Mouse (Mus musculus) liver, embryonic 14.5 days (tissue): ENCODE data around the gene Ucp3. TPM values are rescaled to one million over a fixed set of nuclear protein-coding genes. Genes with fewer than 3 reads are reported as not detected.

Experiments
- ATAC-seq: fragments of 200-750 bp; cut with Nextera tagmentation; 2 replicates; pipeline ENCODE4 v1.8.0; 2017; ENCODE audit warnings: moderate number of reproducible peaks, mild to moderate bottlenecking, moderate library complexity; ENCODE audit not compliant: insufficient read depth
- DNase-seq, 3 experiments: peaks; one replicate each; pipeline ENCODE4 v3.0.0-alpha.2; 2012 to 2013; ENCODE audit warnings: low read depth in 3 of 3, low spot score in 3 of 3
- H3K27ac ChIP-seq: fragments of 300-500 bp; sonication (generic); 2 replicates; pipeline ENCODE4 v1.5.1; 2014; ENCODE audit warnings: moderate library complexity, mild to moderate bottlenecking, control low read depth, inconsistent platforms
- H3K27me3 ChIP-seq: fragments of 300-500 bp; sonication (generic); 2 replicates; pipeline ENCODE4 v1.6.1; 2014; ENCODE audit warnings: mild to moderate bottlenecking, low read length, moderate library complexity; ENCODE audit not compliant: control insufficient read depth, insufficient read depth
- H3K36me3 ChIP-seq: fragments of 300-500 bp; sonication (generic); replicated peaks from 2 replicates; pipeline ENCODE4 v1.6.1; 2014; ENCODE audit warnings: low read depth; ENCODE audit not compliant: control insufficient read depth, insufficient read depth
- H3K4me1 ChIP-seq, 2 experiments: fragments of 200-500 bp in 1 of 2; fragments of 300-500 bp in 1 of 2; sonication (generic) in 1 of 2; replicated peaks; 2 replicates each; pipeline ENCODE4 v1.6.1; 2012 to 2014; ENCODE audit warnings: antibody characterized with exemption in 1 of 2, inconsistent platforms in 1 of 2, low read length in 1 of 2; ENCODE audit not compliant: control insufficient read depth in 2 of 2, insufficient read depth in 2 of 2
- H3K4me2 ChIP-seq: fragments of 300-500 bp; sonication (generic); 2 replicates; pipeline ENCODE4 v1.6.1; 2014; ENCODE audit warnings: low read depth, mild to moderate bottlenecking, control low read depth, moderate library complexity
- H3K4me3 ChIP-seq, 2 experiments: fragments of 200-500 bp in 1 of 2; fragments of 300-500 bp in 1 of 2; sonication (generic) in 1 of 2; 2 replicates each; pipeline ENCODE4 v1.5.1; 2012 to 2014; ENCODE audit warnings: low read depth in 2 of 2, low read length in 2 of 2, mild to moderate bottlenecking in 2 of 2, control low read depth in 1 of 2, inconsistent platforms in 1 of 2, moderate library complexity in 1 of 2; ENCODE audit not compliant: insufficient read depth in 1 of 2
- H3K9ac ChIP-seq: fragments of 300-500 bp; sonication (generic); replicated peaks from 2 replicates; pipeline ENCODE4 v1.6.1; 2014; ENCODE audit warnings: mild to moderate bottlenecking, control low read depth, moderate library complexity
- H3K9me3 ChIP-seq: fragments of 300-500 bp; sonication (generic); 2 replicates; pipeline ENCODE4 v1.6.1; 2016; ENCODE audit warnings: low read length, mixed read lengths; ENCODE audit not compliant: control insufficient read depth
- CTCF ChIP-seq: IDR thresholded peaks from 2 replicates; pipeline ENCODE4 v1.5.1; 2016; ENCODE audit warnings: antibody characterized with exemption, low read depth, control low read depth
- EP300 ChIP-seq: IDR thresholded peaks from 2 replicates; pipeline ENCODE4 v1.6.1; 2016; ENCODE audit warnings: antibody characterized with exemption, low read depth
- WGBS: fragments of 180-500 bp; shearing (Covaris S2); extraction: QIAGEN DNeasy Blood & Tissue Kit; methylation state at CpG from one replicate; pipeline ENCODE4 v1.1.7; 2014; ENCODE audit not compliant: insufficient replicate concordance; 5-methylcytosine and 5-hydroxymethylcytosine counted together
- polyA plus RNA-seq, 2 experiments: library from polyadenylated mRNA; depleted of rRNA in 1 of 2; stranded (reverse) in 1 of 2; unstranded in 1 of 2; fragments of >200 nt; fragmentation: Nextera tagmentation in 1 of 2; extraction: Ambion mirVana in 1 of 2; gene quantifications; 2 replicates each; pipeline versions ENCODE4 v1.2.1 to v1.2.3; 2012 to 2014

The Ucp3 gene
- polyA plus RNA-seq, 2 experiments: 0.02 TPM; not detected in 1

DNA sequence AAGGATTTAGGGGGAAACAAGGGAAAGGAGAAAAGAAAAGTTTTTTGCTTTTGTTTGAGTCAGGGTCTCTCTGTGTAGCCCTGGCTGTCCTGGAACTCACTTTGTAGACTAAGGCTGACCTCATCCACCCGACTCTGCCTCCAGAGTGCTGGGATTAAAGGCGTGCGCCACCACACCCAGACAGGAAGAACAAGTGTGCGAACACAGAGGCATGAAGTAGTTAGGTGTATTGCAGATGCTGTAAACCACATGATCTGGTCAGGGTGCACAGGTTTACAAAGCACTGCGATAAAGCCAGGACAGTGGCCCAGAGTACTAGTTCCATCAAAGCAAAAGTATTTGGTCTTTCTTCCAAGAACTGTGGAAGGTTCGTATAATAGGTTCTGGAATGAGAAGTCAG, 39.5 kb upstream of the Ucp3 start:
- Histone ChIP-seq H3K9me3 (no peaks in the 10 kb centered on the region), H3K4me3 (no peak overlapping the region), H3K4me1 (no peaks in the 10 kb centered on the region), H3K4me2 (no peak overlapping the region), H3K9ac (no peak overlapping the region), H3K36me3 (peaks cover 35% of the 10 kb centered on the region), H3K27ac (no peak overlapping the region), H3K27me3 (no peaks in the 10 kb centered on the region)
- ATAC-seq (no peak), DNase-seq (no peak)
- no peak for TF ChIP-seq CTCF
- WGBS: 83% methylated on average over 6 of the region's 6 CpGs

- H3K4me2 ChIP-seq: no peak overlapping the region
- H3K9ac ChIP-seq: no peak overlapping the region
- ATAC-seq (no peak), DNase-seq (no peak)
- no peak overlapping the region for H3K4me3 ChIP-seq
- 48% methylated on average over 4 of the region's 4 CpGs for WGBS
- H3K27me3 ChIP-seq: no peaks in the 10 kb centered on the region
- TF ChIP-seq EP300 (no peak), CTCF (no peak)
- peaks cover 20% of the 10 kb centered on the region for H3K36me3 ChIP-seq
- no peaks in the 10 kb centered on the region for H3K4me1 ChIP-seq
- no peaks in the 10 kb centered on the region for H3K9me3 ChIP-seq
- H3K27ac ChIP-seq: no peak overlapping the region
Observed at GRCm38 (mm10) chr7:100443728-100444127, 29.1 kb upstream of the Ucp3 start.

DNA sequence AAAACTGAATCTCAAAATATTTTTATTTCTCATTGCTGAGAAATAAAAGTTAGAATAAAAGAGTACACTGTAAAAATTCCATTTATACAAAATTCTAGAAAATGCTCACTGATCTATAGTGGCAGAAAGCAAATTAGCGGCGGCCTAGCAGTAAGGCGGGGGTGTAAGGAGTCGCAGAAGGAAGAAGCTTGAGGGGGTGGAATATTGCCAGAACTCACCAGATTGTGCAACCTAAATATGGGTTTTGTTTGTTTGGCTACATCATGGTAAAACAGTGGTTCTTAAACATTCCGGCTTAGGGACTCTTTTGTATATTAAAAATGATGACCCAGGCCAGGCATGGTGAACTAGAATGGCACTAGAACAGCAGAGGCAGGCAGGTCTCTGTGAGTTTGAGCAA, 26.5 kb upstream of the Ucp3 start:
- no peak for DNase-seq
- H3K36me3 ChIP-seq: peaks cover 23% of the 10 kb centered on the region
- WGBS: 94% methylated on average over 5 of the region's 5 CpGs

DNA sequence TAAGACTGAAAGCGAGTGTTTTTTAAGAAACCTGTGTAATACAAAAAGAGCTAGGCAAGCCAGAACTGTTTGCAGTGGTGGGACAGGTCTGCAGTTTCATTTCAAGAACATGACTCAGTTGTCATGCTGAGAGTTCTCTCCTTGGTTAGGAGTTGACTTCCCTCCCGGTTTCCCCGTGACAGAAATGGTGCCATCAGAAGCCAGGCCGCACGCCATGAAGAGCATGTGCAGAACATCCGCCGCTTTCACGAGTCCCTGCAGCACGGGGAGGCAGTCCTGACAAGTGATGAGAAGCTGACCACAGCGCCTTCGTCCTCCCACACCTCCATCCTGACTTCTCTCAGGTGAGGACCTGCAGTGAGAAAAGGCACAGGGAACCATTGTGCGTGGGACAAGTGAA, 24.3 kb upstream of the Ucp3 start:
- no peaks in the 10 kb centered on the region for H3K27me3 ChIP-seq
- H3K9me3 ChIP-seq: no peaks in the 10 kb centered on the region
- H3K36me3 ChIP-seq: peaks cover 25% of the 10 kb centered on the region
- H3K27ac ChIP-seq: no peak overlapping the region
- ATAC-seq: no peak
- 87% methylated on average over 12 of the region's 12 CpGs for WGBS
- no peak for DNase-seq
- no peaks in the 10 kb centered on the region for H3K4me1 ChIP-seq
- no peak for TF ChIP-seq EP300
- no peak for TF ChIP-seq CTCF
- no peak overlapping the region for H3K4me3 ChIP-seq
- no peak overlapping the region for H3K4me2 ChIP-seq
- H3K9ac ChIP-seq: no peak overlapping the region

More for the DNA sequence above, 26.5 kb upstream of the Ucp3 start:
- ATAC-seq: no peak
- Histone ChIP-seq H3K9me3 (no peaks in the 10 kb centered on the region), H3K4me3 (no peak overlapping the region), H3K27me3 (no peaks in the 10 kb centered on the region), H3K4me2 (no peak overlapping the region), H3K4me1 (no peaks in the 10 kb centered on the region), H3K9ac (no peak overlapping the region), H3K27ac (no peak overlapping the region)
- TF ChIP-seq CTCF: no peak
- TF ChIP-seq EP300: no peak

DNA sequence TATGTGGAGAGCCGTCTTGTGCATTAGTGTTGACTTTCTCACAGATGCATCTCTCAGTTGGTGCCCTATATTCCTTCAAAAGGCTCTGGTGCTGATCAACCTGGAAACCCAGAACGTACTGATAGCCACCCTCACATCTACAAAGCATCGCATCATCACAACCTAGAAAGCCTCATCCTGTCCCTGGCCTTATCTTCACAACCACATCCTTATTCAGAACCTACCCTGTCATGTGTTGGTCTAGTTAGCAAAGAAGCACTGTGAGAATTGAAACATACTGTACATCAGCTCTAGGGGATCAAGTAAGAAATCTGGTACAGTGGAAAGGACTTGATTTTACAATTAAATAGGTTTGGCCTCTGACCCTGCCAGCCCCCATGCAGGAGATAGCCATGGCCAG, 23.8 kb upstream of the Ucp3 start:
- no peak overlapping the region for H3K9ac ChIP-seq
- no peak for DNase-seq
- H3K27ac ChIP-seq: no peak overlapping the region
- WGBS: 45% methylated on average over 3 of the region's 3 CpGs
- no peaks in the 10 kb centered on the region for H3K4me1 ChIP-seq
- no peak overlapping the region for H3K4me2 ChIP-seq
- H3K36me3 ChIP-seq: peaks cover 25% of the 10 kb centered on the region
- no peaks in the 10 kb centered on the region for H3K9me3 ChIP-seq
- H3K4me3 ChIP-seq: no peak overlapping the region
- ATAC-seq: no peak
- H3K27me3 ChIP-seq: no peaks in the 10 kb centered on the region
- no peak for TF ChIP-seq EP300
- TF ChIP-seq CTCF: no peak
